Mouse (Mus musculus) neural tube, embryonic 12.5 days (tissue): ENCODE measurements at regions not wholly inside any gene's neighbourhood (a gene's known extent, or its start where the extent isn't known, plus 50 kb on each side); places are given as distances from the start of the nearest gene placed in this dataset.

Experiments used
- ATAC-seq: fragments of 200-750 bp; cut with Nextera tagmentation; 2 replicates; pipeline ENCODE4 v1.8.0; 2017; ENCODE audit warnings: low read depth, mild to moderate bottlenecking, moderate TSS enrichment, moderate library complexity; ENCODE audit not compliant: low FRiP score
- H3K27ac ChIP-seq: fragments of 300-500 bp; sonication (generic); 2 replicates; pipeline ENCODE4 v1.5.1; 2016
- H3K27me3 ChIP-seq: fragments of 300-500 bp; sonication (generic); replicated peaks from 2 replicates; pipeline ENCODE4 v1.6.1; 2016; ENCODE audit warnings: mild to moderate bottlenecking
- H3K36me3 ChIP-seq: fragments of 300-500 bp; sonication (generic); 2 replicates; pipeline ENCODE4 v1.6.1; 2016; ENCODE audit warnings: mild to moderate bottlenecking
- H3K4me1 ChIP-seq: fragments of 300-500 bp; sonication (generic); 2 replicates; pipeline ENCODE4 v1.6.1; 2016
- H3K4me2 ChIP-seq: fragments of 300-500 bp; sonication (generic); replicated peaks from 2 replicates; pipeline ENCODE4 v1.6.1; 2016; ENCODE audit warnings: mild to moderate bottlenecking
- H3K4me3 ChIP-seq: fragments of 300-500 bp; sonication (generic); 2 replicates; pipeline ENCODE4 v1.5.1; 2016
- H3K9ac ChIP-seq: fragments of 300-500 bp; sonication (generic); 2 replicates; pipeline ENCODE4 v1.6.1; 2016; ENCODE audit warnings: mild to moderate bottlenecking
- H3K9me3 ChIP-seq: fragments of 300-500 bp; sonication (generic); 2 replicates; pipeline ENCODE4 v1.6.1; 2016; ENCODE audit warnings: mild to moderate bottlenecking
- WGBS: fragments of 180-500 bp; shearing (Covaris S2); methylation state at CpG from one replicate; pipeline ENCODE4 v1.1.7; 2016; 5-methylcytosine and 5-hydroxymethylcytosine counted together

DNA sequence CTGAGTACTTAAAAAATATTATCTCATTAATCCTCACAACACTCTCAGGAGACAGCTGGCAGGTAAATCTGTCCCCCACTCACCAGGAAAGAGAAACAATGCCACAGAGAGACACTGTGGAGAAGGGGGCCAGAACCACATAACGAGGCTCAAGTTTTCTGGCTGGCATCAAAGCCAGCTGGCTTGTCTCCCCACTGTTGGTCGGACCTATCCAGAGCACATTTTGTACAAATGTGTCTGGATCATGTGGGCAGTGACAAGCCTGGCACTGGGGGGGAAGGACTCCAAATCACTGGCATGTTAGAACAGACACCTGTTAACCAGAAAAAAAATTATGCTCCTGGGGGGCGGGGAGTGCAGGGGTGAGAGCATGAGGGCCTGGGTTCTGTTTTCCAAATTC lies 179.4 kb downstream of the 3110018I06Rik start:
- no peak overlapping the region for H3K27ac ChIP-seq
- WGBS = 85% methylated on average over 3 of the region's 3 CpGs
- no peaks in the 10 kb centered on the region for H3K27me3 ChIP-seq
- H3K9me3 ChIP-seq = no peaks in the 10 kb centered on the region
- ATAC-seq = no peak
- no peaks in the 10 kb centered on the region for H3K4me1 ChIP-seq
- no peak overlapping the region for H3K9ac ChIP-seq
- H3K36me3 ChIP-seq = no peaks in the 10 kb centered on the region
- no peak overlapping the region for H3K4me2 ChIP-seq
- no peak overlapping the region for H3K4me3 ChIP-seq

DNA sequence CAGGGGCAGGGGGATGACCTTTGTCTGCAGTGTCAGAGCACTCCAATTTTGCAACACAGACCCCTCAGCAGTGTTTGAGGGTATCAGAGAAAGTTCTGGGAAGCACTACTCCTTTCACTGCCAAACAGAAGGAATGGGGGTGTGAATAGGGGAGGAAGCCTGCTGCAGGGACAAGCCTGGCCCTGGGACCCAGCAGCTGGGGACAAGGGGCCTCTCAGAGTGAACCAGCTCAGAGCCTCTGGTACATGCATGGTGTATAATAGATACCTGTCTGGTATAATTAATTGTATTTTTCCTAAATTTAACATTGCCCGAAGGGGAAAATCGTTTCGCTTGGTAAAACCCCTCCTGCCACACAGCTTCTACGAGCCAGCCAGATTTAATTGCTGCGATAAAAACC lies 180.6 kb downstream of the 3110018I06Rik start:
- WGBS = 61% methylated on average over 5 of the region's 5 CpGs
- H3K9ac ChIP-seq = no peak overlapping the region
- no peak for ATAC-seq
- no peak overlapping the region for H3K4me3 ChIP-seq
- H3K4me2 ChIP-seq = no peak overlapping the region
- no peak overlapping the region for H3K27ac ChIP-seq
- no peaks in the 10 kb centered on the region for H3K9me3 ChIP-seq
- no peaks in the 10 kb centered on the region for H3K36me3 ChIP-seq
- H3K27me3 ChIP-seq = no peaks in the 10 kb centered on the region
- H3K4me1 ChIP-seq = no peaks in the 10 kb centered on the region

DNA sequence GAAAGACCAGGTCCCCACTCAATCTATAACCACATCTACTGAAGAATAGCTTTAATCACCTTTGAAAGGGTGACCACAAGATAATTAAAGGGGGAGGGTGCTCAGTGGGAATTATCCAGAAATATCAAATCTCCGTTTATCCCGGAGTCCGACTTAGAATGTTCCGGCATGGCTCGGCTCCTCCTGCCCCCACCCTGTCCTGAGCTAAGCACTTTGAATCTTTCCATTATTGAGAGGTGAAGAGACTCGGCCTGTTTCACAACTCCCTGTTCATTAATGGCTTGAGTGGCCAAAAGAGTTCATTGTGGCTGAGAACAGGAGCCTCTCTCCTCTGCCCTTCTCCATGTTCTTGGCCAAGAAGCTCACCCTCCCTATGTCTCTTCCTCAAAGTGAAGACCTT lies 181.0 kb downstream of the 3110018I06Rik start:
- H3K36me3 ChIP-seq = no peaks in the 10 kb centered on the region
- no peak for ATAC-seq
- H3K4me1 ChIP-seq = no peaks in the 10 kb centered on the region
- no peak overlapping the region for H3K9ac ChIP-seq
- H3K27ac ChIP-seq = no peak overlapping the region
- 86% methylated on average over 6 of the region's 6 CpGs for WGBS
- no peaks in the 10 kb centered on the region for H3K9me3 ChIP-seq
- no peak overlapping the region for H3K4me3 ChIP-seq
- H3K27me3 ChIP-seq = no peaks in the 10 kb centered on the region
- H3K4me2 ChIP-seq = no peak overlapping the region

DNA sequence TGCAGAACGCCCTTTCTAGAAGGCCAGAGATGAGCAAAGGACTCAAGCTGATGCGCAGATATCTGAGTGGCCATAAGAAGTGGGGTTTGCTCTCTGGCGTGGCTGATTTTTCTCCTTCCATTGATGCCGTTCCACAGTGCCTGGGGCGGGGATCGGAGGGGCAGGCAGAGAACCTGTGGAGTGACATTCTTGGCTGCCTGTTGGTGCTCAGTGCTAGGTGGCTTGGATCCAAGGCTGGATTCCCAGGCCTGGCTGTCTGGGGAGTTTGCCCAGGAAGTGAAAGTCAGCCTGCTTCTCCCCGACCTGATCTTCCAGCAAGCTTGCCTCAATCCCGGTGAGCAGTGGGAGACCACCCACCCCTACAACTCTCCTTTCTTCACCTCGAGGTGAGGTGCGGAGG lies 181.5 kb downstream of the 3110018I06Rik start:
- 84% methylated on average over 10 of the region's 10 CpGs for WGBS
- no peak overlapping the region for H3K27ac ChIP-seq
- H3K4me2 ChIP-seq = no peak overlapping the region
- no peak overlapping the region for H3K4me3 ChIP-seq
- no peak overlapping the region for H3K9ac ChIP-seq
- no peak for ATAC-seq
- H3K27me3 ChIP-seq = no peaks in the 10 kb centered on the region
- no peaks in the 10 kb centered on the region for H3K4me1 ChIP-seq
- no peaks in the 10 kb centered on the region for H3K9me3 ChIP-seq
- H3K36me3 ChIP-seq = no peaks in the 10 kb centered on the region

DNA sequence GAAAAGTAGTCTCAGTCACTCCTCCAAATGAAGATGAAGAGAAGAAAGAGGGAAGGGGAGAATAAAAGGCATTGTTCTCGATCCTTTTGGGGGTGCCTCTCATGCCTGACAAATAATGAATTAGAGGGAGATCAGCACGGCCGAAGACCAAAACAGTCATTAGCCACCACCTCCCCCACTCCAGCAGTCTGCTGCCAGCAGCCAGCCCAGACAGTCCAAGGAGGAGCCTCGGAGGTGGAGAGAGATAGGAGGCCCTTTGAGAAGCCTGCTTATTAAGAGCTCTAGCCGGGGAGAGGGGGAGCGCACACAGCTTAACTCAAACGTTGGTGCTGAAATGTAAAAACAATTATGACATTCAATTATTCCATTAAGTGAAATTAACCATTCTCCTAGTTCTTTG lies 188.6 kb downstream of the 3110018I06Rik start:
- Histone ChIP-seq H3K9ac (no peak overlapping the region), H3K9me3 (no peaks in the 10 kb centered on the region), H3K4me3 (no peak overlapping the region), H3K4me2 (no peak overlapping the region), H3K27me3 (no peaks in the 10 kb centered on the region), H3K36me3 (no peaks in the 10 kb centered on the region), H3K27ac (no peak overlapping the region), H3K4me1 (no peaks in the 10 kb centered on the region)
- 34% methylated on average over 7 of the region's 7 CpGs for WGBS
- ATAC-seq = no peak

DNA sequence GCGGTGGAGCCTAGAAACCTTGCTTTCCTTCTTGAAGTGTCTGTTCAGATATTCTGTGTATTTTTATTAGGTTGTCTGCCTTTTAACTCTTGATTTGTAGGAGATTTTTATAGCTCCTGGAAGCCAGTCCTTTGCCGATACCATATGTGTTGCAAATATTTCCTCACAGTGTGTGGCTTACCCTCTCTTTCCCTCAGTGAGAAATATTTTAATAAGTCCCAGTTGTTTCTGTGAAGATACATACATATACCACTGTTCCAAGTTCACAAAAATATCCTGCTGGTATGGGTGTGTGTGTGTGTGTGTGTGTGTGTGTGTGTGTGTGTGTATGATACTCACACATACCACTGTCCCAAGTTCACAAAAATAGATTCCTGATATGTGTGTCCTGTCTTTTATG lies 199.0 kb downstream of the 3110018I06Rik start:
- H3K9ac ChIP-seq = no peak overlapping the region
- WGBS = 71% methylated on average over 2 of the region's 2 CpGs
- no peak for ATAC-seq
- H3K4me2 ChIP-seq = no peak overlapping the region
- H3K9me3 ChIP-seq = no peaks in the 10 kb centered on the region
- no peak overlapping the region for H3K4me3 ChIP-seq
- H3K27ac ChIP-seq = no peak overlapping the region
- no peaks in the 10 kb centered on the region for H3K27me3 ChIP-seq
- H3K4me1 ChIP-seq = no peaks in the 10 kb centered on the region
- H3K36me3 ChIP-seq = no peaks in the 10 kb centered on the region

DNA sequence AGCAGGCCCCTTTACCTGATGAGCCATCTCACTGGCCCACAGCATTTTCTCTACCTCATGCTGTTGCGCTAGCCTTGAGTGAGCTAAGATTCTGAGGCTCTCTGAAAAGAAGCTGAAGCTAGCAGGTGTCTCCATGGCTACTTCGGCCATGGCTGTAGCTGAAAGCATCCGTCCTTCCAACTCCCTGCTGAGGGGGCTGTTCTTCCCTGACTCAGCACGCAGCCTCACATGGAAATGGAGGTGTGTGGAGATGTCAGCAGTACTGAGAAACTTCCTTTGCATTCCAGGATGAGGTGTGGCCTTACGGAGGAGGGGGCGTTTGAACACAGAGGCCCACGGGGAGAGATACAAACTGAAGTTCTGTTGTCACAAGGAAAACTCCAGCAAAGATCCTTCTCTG lies 201.0 kb downstream of the 3110018I06Rik start:
- Histone ChIP-seq H3K4me3 (no peak overlapping the region), H3K27me3 (no peaks in the 10 kb centered on the region), H3K27ac (no peak overlapping the region), H3K9ac (no peak overlapping the region), H3K4me1 (no peaks in the 10 kb centered on the region), H3K9me3 (no peaks in the 10 kb centered on the region), H3K4me2 (no peak overlapping the region), H3K36me3 (no peaks in the 10 kb centered on the region)
- WGBS = 53% methylated on average over 7 of the region's 7 CpGs
- no peak for ATAC-seq

DNA sequence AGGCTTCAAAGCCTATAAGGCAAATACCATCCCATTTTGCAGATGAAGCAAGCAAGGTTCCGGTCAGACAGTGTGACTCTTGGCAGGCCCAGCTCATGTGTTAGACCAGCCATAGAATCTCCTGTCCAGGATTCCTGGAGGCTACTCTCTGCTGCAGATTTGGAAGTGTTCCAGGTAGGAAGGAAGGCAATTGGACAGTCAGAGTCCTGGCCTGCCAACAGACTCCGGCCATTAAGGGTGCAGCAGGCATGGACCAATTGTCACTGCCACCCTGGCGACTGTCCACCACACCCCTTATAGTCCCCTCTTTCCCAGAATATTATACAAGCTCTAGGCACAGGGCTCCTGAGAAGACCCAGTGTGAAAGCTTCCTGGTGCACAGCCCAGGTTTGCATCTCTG lies 201.6 kb downstream of the 3110018I06Rik start:
- Histone ChIP-seq H3K27me3 (no peaks in the 10 kb centered on the region), H3K9me3 (no peaks in the 10 kb centered on the region), H3K4me2 (no peak overlapping the region), H3K36me3 (no peaks in the 10 kb centered on the region), H3K9ac (no peak overlapping the region), H3K27ac (no peak overlapping the region), H3K4me3 (no peak overlapping the region), H3K4me1 (no peaks in the 10 kb centered on the region)
- WGBS = 88% methylated on average over 3 of the region's 3 CpGs
- no peak for ATAC-seq

DNA sequence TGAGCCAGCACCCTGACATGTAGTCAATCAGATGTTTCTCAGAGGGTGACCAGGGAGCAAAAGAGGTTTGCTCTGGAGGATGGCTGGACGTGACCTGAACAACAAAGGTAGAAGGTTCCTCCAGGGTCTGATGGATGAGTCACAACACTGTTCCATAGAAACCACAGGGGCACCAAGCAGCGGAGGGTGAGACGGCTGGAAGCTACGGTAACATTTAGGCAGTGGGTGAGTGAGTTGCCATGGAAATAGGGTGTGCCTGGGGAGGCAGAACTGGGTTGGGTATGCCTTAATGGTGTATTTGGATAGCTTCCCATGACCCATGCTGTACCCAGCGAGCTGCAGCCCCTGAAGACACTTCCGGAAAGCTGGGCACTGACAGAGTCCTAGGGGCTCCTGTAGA lies 205.3 kb downstream of the 3110018I06Rik start:
- Histone ChIP-seq H3K4me1 (no peaks in the 10 kb centered on the region), H3K9me3 (no peaks in the 10 kb centered on the region), H3K4me3 (no peak overlapping the region), H3K27me3 (no peaks in the 10 kb centered on the region), H3K36me3 (no peaks in the 10 kb centered on the region), H3K9ac (no peak overlapping the region), H3K27ac (no peak overlapping the region), H3K4me2 (no peak overlapping the region)
- 71% methylated on average over 6 of the region's 6 CpGs for WGBS
- ATAC-seq = no peak

DNA sequence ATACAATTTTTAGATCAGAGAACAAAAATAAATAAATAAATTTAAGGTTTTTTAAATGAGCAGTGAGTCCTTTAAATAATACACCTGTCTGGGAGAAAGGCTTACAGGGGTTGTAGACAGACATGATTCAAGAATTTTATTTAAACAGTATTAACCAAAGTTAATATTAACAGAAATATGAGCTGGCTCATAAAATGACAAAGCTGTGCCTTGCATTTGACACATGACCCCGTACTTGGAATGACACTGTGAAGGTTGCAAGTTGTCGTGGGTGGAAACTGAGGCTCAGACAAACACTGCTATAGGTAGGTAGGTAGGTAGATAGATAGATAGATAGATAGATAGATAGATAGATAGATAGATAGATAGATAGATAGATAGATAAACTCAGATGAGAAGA lies 206.6 kb downstream of the 3110018I06Rik start:
- Histone ChIP-seq H3K9ac (no peak overlapping the region), H3K4me1 (no peaks in the 10 kb centered on the region), H3K36me3 (no peaks in the 10 kb centered on the region), H3K9me3 (no peaks in the 10 kb centered on the region), H3K27me3 (no peaks in the 10 kb centered on the region), H3K4me2 (no peak overlapping the region), H3K27ac (no peak overlapping the region), H3K4me3 (no peak overlapping the region)
- 92% methylated on average over 2 of the region's 2 CpGs for WGBS
- ATAC-seq = no peak

DNA sequence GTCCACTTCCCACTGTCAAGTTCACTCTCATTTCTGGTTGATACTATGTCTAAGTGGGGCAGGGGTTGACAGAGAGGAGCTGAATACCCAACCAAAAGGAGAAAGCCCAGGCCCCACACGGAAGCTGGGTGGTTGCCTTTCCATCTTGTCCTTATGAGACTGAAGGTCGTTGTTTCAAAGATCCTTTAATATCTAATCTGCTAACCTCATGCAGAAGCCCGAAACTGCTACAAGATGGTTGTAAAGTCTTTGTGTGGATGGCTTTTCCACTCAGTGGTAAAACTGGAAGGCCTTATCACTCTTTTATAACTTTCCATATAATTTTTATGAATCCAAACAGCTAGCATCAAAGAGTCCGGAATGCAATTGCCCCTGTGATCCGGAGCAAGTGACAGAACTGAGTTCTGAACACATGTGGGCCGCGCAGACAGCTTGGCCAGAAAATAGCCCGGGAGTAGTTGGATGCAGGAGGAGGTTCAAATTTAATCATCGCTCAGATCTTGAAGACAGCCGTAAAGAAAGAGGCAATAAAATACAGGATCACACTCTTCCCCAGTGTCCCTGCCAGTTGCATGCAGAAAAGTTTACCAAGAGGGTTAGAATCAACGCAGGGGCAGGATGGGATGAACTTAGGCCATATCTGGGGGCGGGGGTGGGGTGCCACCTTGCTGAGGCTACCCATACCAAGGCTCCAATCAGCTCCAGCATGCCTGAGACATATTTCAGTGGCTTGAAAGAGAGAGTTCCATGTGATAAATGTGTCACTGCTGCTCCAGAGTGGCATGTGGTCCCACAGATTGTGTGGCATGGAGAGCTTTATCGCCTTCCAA lies 207.2 kb downstream of the 3110018I06Rik start:
- no peaks in the 10 kb centered on the region for H3K36me3 ChIP-seq
- H3K27me3 ChIP-seq = no peaks in the 10 kb centered on the region
- no peak overlapping the region for H3K4me2 ChIP-seq
- H3K27ac ChIP-seq = no peak overlapping the region
- WGBS = 88% methylated on average over 13 of the region's 13 CpGs
- ATAC-seq = no peak
- H3K4me3 ChIP-seq = no peak overlapping the region
- H3K9me3 ChIP-seq = no peaks in the 10 kb centered on the region
- no peaks in the 10 kb centered on the region for H3K4me1 ChIP-seq
- no peak overlapping the region for H3K9ac ChIP-seq

DNA sequence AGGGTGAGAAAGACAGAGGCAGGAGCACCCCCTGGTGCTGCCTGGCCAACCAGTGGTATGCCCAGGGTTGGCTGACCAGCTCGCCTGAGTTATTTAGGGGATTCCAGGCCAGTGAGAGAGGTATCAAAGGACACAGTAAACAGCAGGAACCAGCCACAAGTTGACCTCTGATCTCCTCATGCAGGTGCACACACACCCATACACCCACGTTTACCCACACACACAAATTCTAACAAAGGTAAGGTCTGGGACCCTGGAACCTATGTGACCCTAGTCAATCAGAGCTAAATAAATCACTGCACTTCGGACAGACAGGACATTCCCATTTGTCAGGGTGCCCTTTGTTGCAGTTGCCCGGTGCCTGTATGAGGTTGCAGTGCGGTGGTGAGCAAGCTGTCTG lies 211.9 kb downstream of the 3110018I06Rik start:
- 39% methylated on average over 5 of the region's 5 CpGs for WGBS
- no peak overlapping the region for H3K27ac ChIP-seq
- H3K4me3 ChIP-seq = no peak overlapping the region
- no peak overlapping the region for H3K4me2 ChIP-seq
- no peaks in the 10 kb centered on the region for H3K9me3 ChIP-seq
- H3K27me3 ChIP-seq = no peaks in the 10 kb centered on the region
- no peaks in the 10 kb centered on the region for H3K4me1 ChIP-seq
- no peaks in the 10 kb centered on the region for H3K36me3 ChIP-seq
- H3K9ac ChIP-seq = no peak overlapping the region
- ATAC-seq = no peak

DNA sequence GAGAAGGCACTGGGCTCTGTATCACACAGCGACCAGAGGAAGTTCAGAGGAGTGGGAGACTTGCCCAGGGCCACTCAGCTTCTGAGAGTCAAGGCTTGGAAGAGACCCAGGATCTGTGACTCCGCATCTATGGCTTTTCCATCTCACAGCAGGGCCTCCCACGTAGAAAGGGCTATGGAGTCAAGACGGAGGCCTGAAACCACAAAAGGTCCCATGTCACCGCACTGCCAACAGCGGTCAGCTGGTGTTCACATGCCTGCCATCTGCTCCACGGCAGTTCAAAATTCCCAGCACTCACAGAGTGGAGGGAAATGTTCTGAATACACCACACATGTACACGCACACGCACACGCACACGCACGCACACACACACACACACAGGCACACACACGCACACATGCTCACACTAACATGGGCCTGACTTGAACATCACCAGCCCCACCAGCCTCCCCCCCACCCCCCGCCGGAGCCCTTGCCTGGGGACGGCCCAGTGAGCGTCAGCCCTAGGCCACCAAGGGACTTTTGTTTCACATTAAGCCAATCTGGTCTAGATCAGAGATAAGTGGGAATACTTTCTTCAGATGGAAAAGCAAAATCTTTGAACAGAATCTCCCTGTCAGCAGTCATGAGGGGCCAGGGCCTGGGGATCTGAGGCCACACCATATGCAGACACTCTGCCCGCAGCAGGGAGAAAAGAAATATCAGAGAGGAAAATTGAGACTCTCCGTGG lies 212.6 kb downstream of the 3110018I06Rik start:
- no peak overlapping the region for H3K4me2 ChIP-seq
- 74% methylated on average over 19 of the region's 19 CpGs for WGBS
- H3K9me3 ChIP-seq = no peaks in the 10 kb centered on the region
- no peaks in the 10 kb centered on the region for H3K27me3 ChIP-seq
- ATAC-seq = no peak
- no peak overlapping the region for H3K9ac ChIP-seq
- no peak overlapping the region for H3K4me3 ChIP-seq
- H3K27ac ChIP-seq = no peak overlapping the region
- no peaks in the 10 kb centered on the region for H3K36me3 ChIP-seq
- no peaks in the 10 kb centered on the region for H3K4me1 ChIP-seq
